Mouse (Mus musculus): Measurements from ENCODE around the gene Fgf3.

- TF ChIP-seq POLR2A (IDR thresholded peaks at IDR 0.05; ENCODE audit: low read depth, low read length) (no peak), CTCF (conservative IDR thresholded peaks at IDR 0.05; ENCODE audit: insufficient read depth, insufficient read length, low read depth, low read length) (no peak)
Observed at GRCm38 (mm10) chr7:144861769-144862070, 23.8 kb downstream of the Fgf3 start.

All from kidney, adult 2 months (tissue).